Mouse (Mus musculus): ENCODE results near the gene Wbp2nl. TPM values are rescaled to one million over a fixed set of nuclear protein-coding genes. Genes with fewer than 3 reads are reported as not detected.

Gene Wbp2nl
- polyA plus RNA-seq (2014; fragmentation: Nextera tagmentation; extraction: Ambion mirVana) = 0.16 and 0.20 TPM in 2 replicates

GRCm38 (mm10) chr15:82298764-82299561, at the start of gene Wbp2nl:
TSS of gene Wbp2nl (plus strand) at chr15:82298954.
- no peaks in the 10 kb centered on the region for H3K4me1 ChIP-seq (replicated peaks; ENCODE audit: control insufficient read depth, insufficient read depth, low read length)
- H3K9me3 ChIP-seq (ENCODE audit: control insufficient read depth, low read length) = no peaks in the 10 kb centered on the region
- H3K27ac ChIP-seq (ENCODE audit: low read depth) = no peak within 1 kb of the TSS
- no peak for DNase-seq (ENCODE audit: low spot score)
- no peak within 1 kb of the TSS for H3K9ac ChIP-seq (ENCODE audit: low read length)
- WGBS = 54% methylated on average over 39 of the region's 39 CpGs
- ATAC-seq (replicated peaks; ENCODE audit: low FRiP score, low TSS enrichment, low read depth) = no peak
- H3K36me3 ChIP-seq (ENCODE audit: control insufficient read depth, insufficient read depth, low read length) = no peaks in the 10 kb centered on the region
- H3K4me3 ChIP-seq (ENCODE audit: low read depth, low read length) = no peak within 1 kb of the TSS
- no peaks in the 10 kb centered on the region for H3K27me3 ChIP-seq (replicated peaks; ENCODE audit: control insufficient read depth, insufficient read depth, low read length)
- H3K4me2 ChIP-seq (ENCODE audit: low read length) = 0 out of 2 replicates have a peak within 1 kb of the TSS, but pooled peaks have one; percentile 22

- no peaks in the 10 kb centered on the region for H3K9me3 ChIP-seq (ENCODE audit: control insufficient read depth, low read length)
- H3K4me3 ChIP-seq (ENCODE audit: low read depth, low read length) = no peak overlapping the region
- DNase-seq (ENCODE audit: low spot score) (no peak), ATAC-seq (replicated peaks; ENCODE audit: low FRiP score, low TSS enrichment, low read depth) (no peak)
- H3K36me3 ChIP-seq (ENCODE audit: control insufficient read depth, insufficient read depth, low read length) = no peaks in the 10 kb centered on the region
- 91% methylated on average over 3 of the region's 3 CpGs for WGBS
- no peaks in the 10 kb centered on the region for H3K27me3 ChIP-seq (replicated peaks; ENCODE audit: control insufficient read depth, insufficient read depth, low read length)
- H3K4me1 ChIP-seq (replicated peaks; ENCODE audit: control insufficient read depth, insufficient read depth, low read length) = no peaks in the 10 kb centered on the region; the same call in 1 of the 2 replicates
- no peak overlapping the region for H3K4me2 ChIP-seq (ENCODE audit: low read length)
- H3K9ac ChIP-seq (ENCODE audit: low read length) = no peak overlapping the region
- no peak overlapping the region for H3K27ac ChIP-seq (ENCODE audit: low read depth)
Observed at GRCm38 (mm10) chr15:82251579-82251978, 47.2 kb upstream of the Wbp2nl start.

DNA sequence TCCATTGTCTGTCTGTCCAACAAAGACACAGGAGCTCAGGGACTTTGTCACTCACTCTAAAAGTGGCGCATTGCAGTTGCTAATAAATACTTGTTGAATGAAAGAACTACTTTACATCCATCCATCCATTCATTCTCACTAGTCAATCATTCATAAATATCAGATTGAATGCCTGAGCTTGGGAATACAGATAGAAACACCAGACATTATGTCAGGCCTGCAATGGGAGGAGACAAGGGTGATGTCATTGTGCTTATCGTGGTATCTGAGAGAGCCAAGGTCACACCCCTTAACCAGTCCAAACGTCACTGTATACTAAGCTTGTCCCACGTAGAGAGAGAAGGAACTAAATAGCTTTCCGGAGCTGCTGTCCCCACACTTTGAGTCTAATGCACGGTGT, 46.7 kb upstream of the Wbp2nl start, which contains the start of gene 1500009C09Rik:
Gene 1500009C09Rik (plus strand): TSS at position 301 of the 400 bp plus-strand sequence.
- Histone ChIP-seq H3K4me2 (ENCODE audit: low read length) (no peak within 1 kb of the TSS), H3K4me1 (replicated peaks; ENCODE audit: control insufficient read depth, insufficient read depth, low read length) (no peaks in the 10 kb centered on the region; the same call in 1 of the 2 replicates), H3K27ac (ENCODE audit: low read depth) (no peak within 1 kb of the TSS), H3K36me3 (ENCODE audit: control insufficient read depth, insufficient read depth, low read length) (no peaks in the 10 kb centered on the region), H3K9me3 (ENCODE audit: control insufficient read depth, low read length) (no peaks in the 10 kb centered on the region), H3K27me3 (replicated peaks; ENCODE audit: control insufficient read depth, insufficient read depth, low read length) (no peaks in the 10 kb centered on the region), H3K4me3 (ENCODE audit: low read depth, low read length) (no peak within 1 kb of the TSS), H3K9ac (ENCODE audit: low read length) (no peak within 1 kb of the TSS)
- no peak for ATAC-seq (replicated peaks; ENCODE audit: low FRiP score, low TSS enrichment, low read depth)
- no peak for DNase-seq (ENCODE audit: low spot score)
- WGBS = 83% methylated on average over 6 of the region's 6 CpGs

DNA sequence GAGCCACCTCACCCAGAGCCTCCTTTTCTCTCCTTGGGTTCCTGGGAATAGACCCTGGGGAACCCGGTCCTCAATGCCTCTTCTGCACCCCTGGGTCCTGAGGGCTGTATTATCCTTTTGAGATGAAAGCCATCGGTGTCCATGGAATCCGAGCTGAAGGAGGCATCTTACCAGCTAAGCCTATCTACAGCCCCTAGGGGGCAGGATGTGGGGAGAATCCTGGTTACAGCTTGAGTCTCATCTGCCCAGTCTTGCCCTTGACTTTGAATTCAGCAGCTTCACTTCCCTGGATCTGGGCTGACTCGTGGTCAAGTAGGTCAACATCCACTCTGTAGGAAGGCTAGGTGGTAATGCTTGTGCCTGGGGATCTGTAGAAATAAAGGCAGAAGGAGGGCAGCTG, 43.5 kb upstream of the Wbp2nl start:
- DNase-seq (ENCODE audit: low spot score) (no peak), ATAC-seq (replicated peaks; ENCODE audit: low FRiP score, low TSS enrichment, low read depth) (no peak)
- H3K9me3 ChIP-seq (ENCODE audit: control insufficient read depth, low read length) = no peaks in the 10 kb centered on the region
- H3K27ac ChIP-seq (ENCODE audit: low read depth) = no peak overlapping the region
- WGBS = 52% methylated on average over 4 of the region's 4 CpGs
- H3K4me1 ChIP-seq (replicated peaks; ENCODE audit: control insufficient read depth, insufficient read depth, low read length) = no peaks in the 10 kb centered on the region; the same call in 1 of the 2 replicates
- H3K36me3 ChIP-seq (ENCODE audit: control insufficient read depth, insufficient read depth, low read length) = no peaks in the 10 kb centered on the region
- no peak overlapping the region for H3K4me2 ChIP-seq (ENCODE audit: low read length)
- no peak overlapping the region for H3K9ac ChIP-seq (ENCODE audit: low read length)
- no peaks in the 10 kb centered on the region for H3K27me3 ChIP-seq (replicated peaks; ENCODE audit: control insufficient read depth, insufficient read depth, low read length)
- no peak overlapping the region for H3K4me3 ChIP-seq (ENCODE audit: low read depth, low read length)

- Histone ChIP-seq H3K9me3 (ENCODE audit: control insufficient read depth, low read length) (no peaks in the 10 kb centered on the region), H3K27me3 (replicated peaks; ENCODE audit: control insufficient read depth, insufficient read depth, low read length) (no peaks in the 10 kb centered on the region), H3K9ac (ENCODE audit: low read length) (no peak overlapping the region), H3K36me3 (ENCODE audit: control insufficient read depth, insufficient read depth, low read length) (no peaks in the 10 kb centered on the region), H3K4me3 (ENCODE audit: low read depth, low read length) (no peak overlapping the region), H3K4me2 (ENCODE audit: low read length) (no peak overlapping the region), H3K4me1 (replicated peaks; ENCODE audit: control insufficient read depth, insufficient read depth, low read length) (no peaks in the 10 kb centered on the region; the same call in 1 of the 2 replicates), H3K27ac (ENCODE audit: low read depth) (no peak overlapping the region)
- 25% methylated on average over 10 of the region's 10 CpGs for WGBS
- DNase-seq (ENCODE audit: low spot score) (no peak), ATAC-seq (replicated peaks; ENCODE audit: low FRiP score, low TSS enrichment, low read depth) (no peak)
Observed at GRCm38 (mm10) chr15:82255944-82256383, 42.8 kb upstream of the Wbp2nl start.

GRCm38 (mm10) chr15:82259510-82259909, 39.2 kb upstream of the Wbp2nl start:
- no peak overlapping the region for H3K4me3 ChIP-seq (ENCODE audit: low read depth, low read length)
- no peak overlapping the region for H3K27ac ChIP-seq (ENCODE audit: low read depth)
- H3K36me3 ChIP-seq (ENCODE audit: control insufficient read depth, insufficient read depth, low read length) = no peaks in the 10 kb centered on the region
- H3K9me3 ChIP-seq (ENCODE audit: control insufficient read depth, low read length) = no peaks in the 10 kb centered on the region
- H3K4me2 ChIP-seq (ENCODE audit: low read length) = no peak overlapping the region
- ATAC-seq (replicated peaks; ENCODE audit: low FRiP score, low TSS enrichment, low read depth) = no peak
- H3K4me1 ChIP-seq (replicated peaks; ENCODE audit: control insufficient read depth, insufficient read depth, low read length) = no peaks in the 10 kb centered on the region; the same call in 1 of the 2 replicates
- 16% methylated on average over 16 of the region's 16 CpGs for WGBS
- H3K27me3 ChIP-seq (replicated peaks; ENCODE audit: control insufficient read depth, insufficient read depth, low read length) = no peaks in the 10 kb centered on the region
- H3K9ac ChIP-seq (ENCODE audit: low read length) = no peak overlapping the region
- DNase-seq (ENCODE audit: low spot score) = peak; percentile 80

- Histone ChIP-seq H3K4me1 (replicated peaks; ENCODE audit: control insufficient read depth, insufficient read depth, low read length) (no peaks in the 10 kb centered on the region), H3K4me2 (ENCODE audit: low read length) (no peak overlapping the region), H3K36me3 (ENCODE audit: control insufficient read depth, insufficient read depth, low read length) (no peaks in the 10 kb centered on the region), H3K4me3 (ENCODE audit: low read depth, low read length) (no peak overlapping the region), H3K27ac (ENCODE audit: low read depth) (no peak overlapping the region), H3K9ac (ENCODE audit: low read length) (no peak overlapping the region), H3K27me3 (replicated peaks; ENCODE audit: control insufficient read depth, insufficient read depth, low read length) (no peaks in the 10 kb centered on the region), H3K9me3 (ENCODE audit: control insufficient read depth, low read length) (no peaks in the 10 kb centered on the region)
- peak; percentile 93 for DNase-seq (ENCODE audit: low spot score)
- no peak for ATAC-seq (replicated peaks; ENCODE audit: low FRiP score, low TSS enrichment, low read depth)
- 13% methylated on average over 6 of the region's 6 CpGs for WGBS
Observed at GRCm38 (mm10) chr15:82266356-82266755, 32.4 kb upstream of the Wbp2nl start.

DNA sequence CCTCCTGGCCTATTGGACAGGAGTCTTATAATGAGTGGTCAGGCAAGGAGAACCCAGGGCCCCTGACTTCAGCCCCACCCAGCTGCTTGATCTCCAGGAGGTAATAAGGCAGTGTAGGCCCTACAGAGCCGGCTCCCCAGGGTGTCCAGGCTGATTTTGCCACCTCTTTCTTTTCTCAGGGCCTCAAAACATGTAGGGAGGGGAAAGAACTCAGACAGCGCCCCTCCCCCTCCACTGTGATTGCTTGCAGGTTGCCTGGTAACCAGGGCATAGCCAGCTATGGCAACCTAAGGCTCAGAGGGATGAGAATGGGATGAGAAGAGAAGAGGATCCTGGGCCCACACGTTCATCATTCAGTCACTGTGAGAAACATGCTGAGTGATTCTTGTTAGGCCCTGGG, 30.6 kb upstream of the Wbp2nl start:
- H3K4me2 ChIP-seq (ENCODE audit: low read length) = no peak overlapping the region
- H3K4me3 ChIP-seq (ENCODE audit: low read depth, low read length) = no peak overlapping the region
- ATAC-seq (replicated peaks; ENCODE audit: low FRiP score, low TSS enrichment, low read depth) = no peak
- 28% methylated on average over 3 of the region's 3 CpGs for WGBS
- H3K4me1 ChIP-seq (replicated peaks; ENCODE audit: control insufficient read depth, insufficient read depth, low read length) = no peaks in the 10 kb centered on the region
- H3K27me3 ChIP-seq (replicated peaks; ENCODE audit: control insufficient read depth, insufficient read depth, low read length) = 0 out of 2 replicates have a peak, but pooled peaks cover 3% of the 10 kb centered on the region
- H3K9ac ChIP-seq (ENCODE audit: low read length) = no peak overlapping the region
- H3K36me3 ChIP-seq (ENCODE audit: control insufficient read depth, insufficient read depth, low read length) = no peaks in the 10 kb centered on the region
- H3K9me3 ChIP-seq (ENCODE audit: control insufficient read depth, low read length) = no peaks in the 10 kb centered on the region
- no peak for DNase-seq (ENCODE audit: low spot score)
- H3K27ac ChIP-seq (ENCODE audit: low read depth) = no peak overlapping the region

DNA sequence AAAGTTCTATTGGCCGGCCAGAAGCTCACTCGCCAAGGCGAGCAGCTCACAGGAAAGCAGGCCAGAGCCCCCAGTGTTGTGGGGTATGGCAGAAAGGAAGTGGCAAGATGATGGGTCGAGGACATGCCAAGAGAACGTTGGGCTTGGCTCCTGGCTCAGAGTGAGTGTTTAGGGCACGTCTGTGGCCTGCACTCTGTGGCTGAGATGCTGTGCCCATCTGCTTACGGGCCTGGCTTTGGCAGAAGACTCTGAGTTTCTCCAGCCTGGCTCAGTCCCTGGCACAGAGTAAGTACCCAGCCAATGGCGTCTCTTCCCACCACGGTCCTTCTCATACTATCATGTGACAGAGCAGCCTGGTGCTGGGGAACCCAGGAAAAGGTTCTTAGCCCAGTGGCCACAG, 30.0 kb upstream of the Wbp2nl start:
- H3K9me3 ChIP-seq (ENCODE audit: control insufficient read depth, low read length) = no peaks in the 10 kb centered on the region
- H3K36me3 ChIP-seq (ENCODE audit: control insufficient read depth, insufficient read depth, low read length) = no peaks in the 10 kb centered on the region
- H3K4me3 ChIP-seq (ENCODE audit: low read depth, low read length) = no peak overlapping the region
- DNase-seq (ENCODE audit: low spot score) = no peak
- no peak overlapping the region for H3K27ac ChIP-seq (ENCODE audit: low read depth)
- H3K4me1 ChIP-seq (replicated peaks; ENCODE audit: control insufficient read depth, insufficient read depth, low read length) = no peaks in the 10 kb centered on the region
- WGBS = 85% methylated on average over 9 of the region's 9 CpGs
- no peak for ATAC-seq (replicated peaks; ENCODE audit: low FRiP score, low TSS enrichment, low read depth)
- peaks cover 9% of the 10 kb centered on the region for H3K27me3 ChIP-seq (replicated peaks; ENCODE audit: control insufficient read depth, insufficient read depth, low read length)
- no peak overlapping the region for H3K9ac ChIP-seq (ENCODE audit: low read length)
- no peak overlapping the region for H3K4me2 ChIP-seq (ENCODE audit: low read length)

All from intestine, embryonic 14.5 days (tissue).